Comparison of ENCODE assay signal across 21 mouse cellular contexts in genomic region chr15:97740283-97740732, GRCm38 (mm10). TPM values are rescaled to one million over a fixed set of nuclear protein-coding genes. Genes with fewer than 3 reads are reported as not detected.
"Had no signal": no experiment of that assay in that cellular context is flagged by ENCODE, and none has a peak within 500 bp of the region (broad histone marks: within the 10 kb centered on the region; RNA-seq: fewer than 3 reads in every experiment).

No protein-coding gene starts in this region.

- H3K27ac ChIP-seq: kidney, postnatal 0 days; limb, embryonic 12.5 days; limb, embryonic 15.5 days; liver, embryonic 14.5 days; macrophage; midbrain, embryonic 13.5 days; neural tube, embryonic 13.5 days; stomach, embryonic 15.5 days had no signal

- H3K9me3 ChIP-seq: limb, embryonic 15.5 days; midbrain, embryonic 13.5 days; neural tube, embryonic 13.5 days; stomach, embryonic 15.5 days had no signal

- ATAC-seq: inflammation-experienced regulatory T-cells, adult 6 months; intestine, postnatal 0 days; liver, postnatal 0 days; lung, postnatal 0 days; midbrain, embryonic 13.5 days; midbrain, embryonic 16.5 days had no signal

- H3K4me2 ChIP-seq: limb, embryonic 12.5 days; limb, embryonic 15.5 days; liver, embryonic 11.5 days; lung, embryonic 14.5 days; midbrain, embryonic 13.5 days; neural tube, embryonic 13.5 days; stomach, embryonic 15.5 days had no signal

- H3K9ac ChIP-seq: limb, embryonic 12.5 days; limb, embryonic 15.5 days; liver, embryonic 14.5 days; liver, postnatal 0 days; lung, embryonic 14.5 days; midbrain, embryonic 13.5 days; neural tube, embryonic 13.5 days; stomach, embryonic 15.5 days had no signal

- H3K4me3 ChIP-seq: limb, embryonic 12.5 days; limb, embryonic 15.5 days; midbrain, embryonic 13.5 days; myocyte; neural tube, embryonic 13.5 days; stomach, embryonic 15.5 days had no signal

- H3K27me3 ChIP-seq: limb, embryonic 12.5 days; limb, embryonic 15.5 days; midbrain, embryonic 13.5 days; neural tube, embryonic 13.5 days; stomach, embryonic 15.5 days had no signal

- DNase-seq: kidney, adult 2 months; left cerebral cortex, postnatal 4 days; liver, postnatal 0 days; lung, embryonic 14.5 days; retina, postnatal 1 day; right cerebral cortex, postnatal 25 days; spleen, adult 18-20 months had no signal

- H3K36me3 ChIP-seq: limb, embryonic 12.5 days; limb, embryonic 15.5 days; midbrain, embryonic 13.5 days; neural tube, embryonic 13.5 days; stomach, embryonic 15.5 days had no signal

RNA-seq across cellular contexts. Expression of gene Endou, which starts 9.2 kb away (rescaled TPM):
- polyA plus RNA-seq: inflammation-experienced regulatory T-cells, adult 6 months; liver, embryonic 11.5 days; lung, embryonic 14.5 days had no signal

RNA-seq across cellular contexts. Expression of gene Rapgef3, which starts 27.5 kb away (rescaled TPM):
- polyA plus RNA-seq: inflammation-experienced regulatory T-cells, adult 6 months had no signal
